Mouse (Mus musculus) A20 (cell line): Measurements from ENCODE around the gene Ppan.

Experiments
- DNase-seq: peaks from one replicate; pipeline ENCODE4 v3.0.0-alpha.2; 2011; ENCODE audit warnings: low read depth, low spot score

Ppan gene

GRCm38 (mm10) chr9:20923258-20923657 is 35.3 kb downstream of the Ppan start:
- no peak for DNase-seq
